Comparison of ENCODE assay signal across 26 mouse cellular contexts in genomic region chr9:119972166-119972565, GRCm38 (mm10). TPM values are rescaled to one million over a fixed set of nuclear protein-coding genes. Genes with fewer than 3 reads are reported as not detected.
DNase-seq lines count a peak whose midpoint lies in the region; ATAC-seq and TF ChIP-seq lines count a peak whose summit lies in the region.
"Had no signal": no experiment of that assay in that cellular context is flagged by ENCODE, and none has a peak within 500 bp of the region (broad histone marks: within the 10 kb centered on the region; RNA-seq: fewer than 3 reads in every experiment).

No protein-coding gene starts in this region.

- DNase-seq in cerebellum, postnatal 10 days, result peak; percentile 54 to 63
- no peak for DNase-seq in cerebellum, postnatal 25 days
- DNase-seq in heart, postnatal 0 days (ENCODE audit: low spot score), result no peak
- DNase-seq in midbrain, embryonic 11.5 days (ENCODE audit: low spot score, missing footprints), result peak; percentile 2
- peak; percentile 27 for DNase-seq in brain, adult 2 months (ENCODE audit: low read depth, low spot score)
- DNase-seq: adrenal gland, adult 8-10 months; embryo, embryonic 11 days; forebrain, postnatal 0 days; heart, postnatal 4 days had no signal

- H3K4me2 ChIP-seq in heart, postnatal 0 days (ENCODE audit: low read depth, low read length), result no peak overlapping the region
- H3K4me2 ChIP-seq in heart, embryonic 11.5 days, result no peak overlapping the region
- H3K4me2 ChIP-seq in midbrain, embryonic 11.5 days, result no peak overlapping the region
- H3K4me2 ChIP-seq in midbrain, embryonic 16.5 days (ENCODE audit: low read length), result no peak overlapping the region
- H3K4me2 ChIP-seq in neural tube, embryonic 15.5 days, result no peak overlapping the region
- H3K4me2 ChIP-seq: embryonic facial prominence, embryonic 13.5 days; forebrain, embryonic 12.5 days; heart, embryonic 12.5 days; heart, embryonic 15.5 days; hindbrain, embryonic 14.5 days; intestine, embryonic 15.5 days had no signal

- TF ChIP-seq CTCF in heart, postnatal 0 days (IDR thresholded peaks at IDR 0.05; ENCODE audit: low read depth), result no peak

- 0 out of 2 replicates have a peak overlapping the region, but pooled peaks have one; percentile 15 for H3K27ac ChIP-seq in heart, postnatal 0 days (ENCODE audit: low read depth)
- H3K27ac ChIP-seq in heart, embryonic 11.5 days (ENCODE audit: low read depth, low read length), result no peak overlapping the region; the same call in 1 of the 2 replicates
- no peak overlapping the region for H3K27ac ChIP-seq in midbrain, embryonic 11.5 days (ENCODE audit: low read depth, low read length)
- H3K27ac ChIP-seq in midbrain, embryonic 16.5 days (ENCODE audit: low read length), result no peak overlapping the region
- H3K27ac ChIP-seq in neural tube, embryonic 15.5 days (replicated peaks), result no peak overlapping the region
- H3K27ac ChIP-seq: embryonic facial prominence, embryonic 10.5 days; embryonic facial prominence, embryonic 13.5 days; forebrain, embryonic 12.5 days; intestine, embryonic 15.5 days had no signal

- peaks cover 50% of the 10 kb centered on the region for H3K36me3 ChIP-seq in heart, postnatal 0 days (replicated peaks; ENCODE audit: control insufficient read depth, insufficient read depth, low read length)
- H3K36me3 ChIP-seq in heart, embryonic 11.5 days (ENCODE audit: control insufficient read depth, insufficient read depth, low read length), result peaks cover 25% of the 10 kb centered on the region
- peaks cover 3% of the 10 kb centered on the region; the same call in 1 of the 2 replicates for H3K36me3 ChIP-seq in midbrain, embryonic 11.5 days (ENCODE audit: control insufficient read depth, insufficient read depth, low read length)
- no peaks in the 10 kb centered on the region for H3K36me3 ChIP-seq in midbrain, embryonic 16.5 days (ENCODE audit: control insufficient read depth, insufficient read depth, low read length)
- H3K36me3 ChIP-seq in neural tube, embryonic 15.5 days, result no peaks in the 10 kb centered on the region

- H3K9ac ChIP-seq in heart, postnatal 0 days (replicated peaks; ENCODE audit: low read depth, low read length), result no peak overlapping the region
- H3K9ac ChIP-seq in heart, embryonic 11.5 days (ENCODE audit: low read depth, low read length), result no peak overlapping the region
- no peak overlapping the region for H3K9ac ChIP-seq in midbrain, embryonic 11.5 days (ENCODE audit: low read length)
- H3K9ac ChIP-seq in midbrain, embryonic 16.5 days (ENCODE audit: low read depth, low read length), result no peak overlapping the region
- H3K9ac ChIP-seq in neural tube, embryonic 15.5 days (replicated peaks), result no peak overlapping the region
- H3K9ac ChIP-seq: embryonic facial prominence, embryonic 13.5 days; forebrain, embryonic 12.5 days; forebrain, postnatal 0 days; heart, embryonic 12.5 days; heart, embryonic 15.5 days; hindbrain, embryonic 14.5 days; intestine, embryonic 15.5 days had no signal

- H3K9me3 ChIP-seq in heart, postnatal 0 days (replicated peaks; ENCODE audit: control insufficient read depth, low read length), result no peaks in the 10 kb centered on the region
- no peaks in the 10 kb centered on the region for H3K9me3 ChIP-seq in heart, embryonic 11.5 days (replicated peaks; ENCODE audit: control insufficient read depth, low read length)
- H3K9me3 ChIP-seq in midbrain, embryonic 11.5 days (ENCODE audit: control insufficient read depth, low read length), result no peaks in the 10 kb centered on the region
- H3K9me3 ChIP-seq in midbrain, embryonic 16.5 days (replicated peaks; ENCODE audit: control insufficient read depth, low read length, poor library complexity, severe bottlenecking), result no peaks in the 10 kb centered on the region
- no peaks in the 10 kb centered on the region for H3K9me3 ChIP-seq in neural tube, embryonic 15.5 days (replicated peaks)
- H3K9me3 ChIP-seq: embryonic facial prominence, embryonic 10.5 days; embryonic facial prominence, embryonic 13.5 days; forebrain, embryonic 12.5 days; heart, embryonic 12.5 days; heart, embryonic 15.5 days; intestine, embryonic 15.5 days had no signal

- 90% methylated on average over 10 of the region's 10 CpGs for WGBS in heart, postnatal 0 days
- WGBS in heart, embryonic 11.5 days (ENCODE audit: insufficient replicate concordance), result 87% methylated on average over 10 of the region's 10 CpGs
- WGBS in midbrain, embryonic 11.5 days, result 94% methylated on average over 10 of the region's 10 CpGs
- 91% methylated on average over 10 of the region's 10 CpGs for WGBS in midbrain, embryonic 16.5 days
- 92% methylated on average over 10 of the region's 10 CpGs for WGBS in neural tube, embryonic 15.5 days

- H3K4me1 ChIP-seq in heart, postnatal 0 days (ENCODE audit: control insufficient read depth, insufficient read depth), result peaks cover 26% of the 10 kb centered on the region
- peaks cover 20% of the 10 kb centered on the region for H3K4me1 ChIP-seq in heart, embryonic 11.5 days (ENCODE audit: control insufficient read depth, insufficient read depth, low read length)
- H3K4me1 ChIP-seq in midbrain, embryonic 11.5 days (ENCODE audit: control insufficient read depth, insufficient read depth, low read length), result no peaks in the 10 kb centered on the region
- peaks cover 9% of the 10 kb centered on the region for H3K4me1 ChIP-seq in midbrain, embryonic 16.5 days (ENCODE audit: control insufficient read depth, insufficient read depth, low read length)
- H3K4me1 ChIP-seq in neural tube, embryonic 15.5 days, result peaks cover 21% of the 10 kb centered on the region

- TF ChIP-seq EP300 in heart, postnatal 0 days (IDR thresholded peaks at IDR 0.05; ENCODE audit: low read depth), result no peak

- ATAC-seq in heart, postnatal 0 days (ENCODE audit: insufficient read depth, low read depth), result no peak
- ATAC-seq in heart, embryonic 11.5 days (replicated peaks; ENCODE audit: insufficient number of reproducible peaks, low FRiP score, low TSS enrichment), result no peak
- ATAC-seq in midbrain, embryonic 11.5 days (ENCODE audit: low FRiP score), result no peak
- ATAC-seq in midbrain, embryonic 16.5 days, result no peak
- no peak for ATAC-seq in neural tube, embryonic 15.5 days (ENCODE audit: low FRiP score)
- ATAC-seq: activated CD4-positive, CD25-positive, alpha-beta regulatory T cell, adult 4 months; CD4-positive, CD25-positive, alpha-beta regulatory T cell, adult 4 months; forebrain, postnatal 0 days; intestine, embryonic 15.5 days had no signal

- H3K27me3 ChIP-seq in heart, postnatal 0 days (ENCODE audit: control insufficient read depth, insufficient read depth, low read length), result no peaks in the 10 kb centered on the region
- H3K27me3 ChIP-seq in heart, embryonic 11.5 days (ENCODE audit: control insufficient read depth, insufficient read depth, low read length), result no peaks in the 10 kb centered on the region
- H3K27me3 ChIP-seq in midbrain, embryonic 11.5 days (ENCODE audit: control insufficient read depth, insufficient read depth, low read length), result no peaks in the 10 kb centered on the region
- H3K27me3 ChIP-seq in midbrain, embryonic 16.5 days (ENCODE audit: control insufficient read depth, insufficient read depth, low read depth, low read length), result no peaks in the 10 kb centered on the region
- no peaks in the 10 kb centered on the region for H3K27me3 ChIP-seq in neural tube, embryonic 15.5 days (replicated peaks)
- H3K27me3 ChIP-seq: embryonic facial prominence, embryonic 13.5 days; forebrain, embryonic 12.5 days; heart, embryonic 12.5 days; heart, embryonic 15.5 days; intestine, embryonic 15.5 days had no signal

- no peak overlapping the region for H3K4me3 ChIP-seq in heart, postnatal 0 days (ENCODE audit: low read depth, low read length)
- no peak overlapping the region for H3K4me3 ChIP-seq in heart, embryonic 11.5 days (ENCODE audit: low read depth, low read length)
- no peak overlapping the region for H3K4me3 ChIP-seq in midbrain, embryonic 11.5 days (ENCODE audit: low read depth, low read length)
- H3K4me3 ChIP-seq in midbrain, embryonic 16.5 days (ENCODE audit: low read depth, low read length), result no peak overlapping the region
- no peak overlapping the region for H3K4me3 ChIP-seq in neural tube, embryonic 15.5 days (replicated peaks)
- H3K4me3 ChIP-seq: embryonic facial prominence, embryonic 10.5 days; embryonic facial prominence, embryonic 13.5 days; erythroblast, embryonic 14.5 days; forebrain, embryonic 12.5 days; gastrocnemius, adult 2 months; heart, embryonic 12.5 days; heart, embryonic 15.5 days; intestine, embryonic 15.5 days had no signal

RNA-seq across cellular contexts. Expression of gene Csrnp1, which starts 12.3 kb away (rescaled TPM):
- 23.8 and 96.9 TPM in 2 replicates for total RNA-seq in heart, postnatal 0 days (2014; rRNA removed; ENCODE audit: low replicate concordance)
- 4.0 and 4.2 TPM in 2 replicates for polyA plus RNA-seq in heart, postnatal 0 days (2015; fragmentation: Nextera tagmentation; extraction: Ambion mirVana)
- 3.3 and 4.2 TPM in 2 replicates for polyA plus RNA-seq in heart, embryonic 11.5 days (2014; fragmentation: Nextera tagmentation; extraction: Ambion mirVana)
- 0.34 and 0.67 TPM in 2 replicates for polyA plus RNA-seq in midbrain, embryonic 11.5 days (2014; fragmentation: Nextera tagmentation; extraction: Ambion mirVana)
- polyA plus RNA-seq in midbrain, embryonic 16.5 days (2015; fragmentation: Nextera tagmentation; extraction: Ambion mirVana), result 0.75 and 1.0 TPM in 2 replicates
- 1.4 and 3.4 TPM in 2 replicates for polyA plus RNA-seq in neural tube, embryonic 15.5 days (2015; fragmentation: Nextera tagmentation; extraction: Ambion mirVana)

RNA-seq across cellular contexts. Expression of gene Ttc21a, which starts 34.8 kb away (rescaled TPM):
- total RNA-seq in heart, postnatal 0 days (2014; rRNA removed; ENCODE audit: low replicate concordance), result 0.27 TPM in 1 of 2 replicates, not detected in the other
- polyA plus RNA-seq in heart, postnatal 0 days (2015; fragmentation: Nextera tagmentation; extraction: Ambion mirVana), result 0.05 and 0.07 TPM in 2 replicates
- 0.23 and 0.37 TPM in 2 replicates for polyA plus RNA-seq in heart, embryonic 11.5 days (2014; fragmentation: Nextera tagmentation; extraction: Ambion mirVana)
- 0.10 and 0.20 TPM in 2 replicates for polyA plus RNA-seq in midbrain, embryonic 11.5 days (2014; fragmentation: Nextera tagmentation; extraction: Ambion mirVana)
- polyA plus RNA-seq in midbrain, embryonic 16.5 days (2015; fragmentation: Nextera tagmentation; extraction: Ambion mirVana), result 1.0 and 1.3 TPM in 2 replicates
- 0.74 and 0.80 TPM in 2 replicates for polyA plus RNA-seq in neural tube, embryonic 15.5 days (2015; fragmentation: Nextera tagmentation; extraction: Ambion mirVana)
- total RNA-seq: gastrocnemius, adult 2 months; gastrocnemius, postnatal 14 days had no signal
- polyA plus RNA-seq: activated CD4-positive, CD25-positive, alpha-beta regulatory T cell, adult 4 months; erythroblast, embryonic 14.5 days had no signal

RNA-seq across cellular contexts. Expression of gene Gorasp1, which starts 34.8 kb away (rescaled TPM):
- total RNA-seq in heart, postnatal 0 days (2014; rRNA removed; ENCODE audit: low replicate concordance), result 10.0 and 63.5 TPM in 2 replicates
- polyA plus RNA-seq in heart, postnatal 0 days (2015; fragmentation: Nextera tagmentation; extraction: Ambion mirVana), result 14.1 and 16.8 TPM in 2 replicates
- 18.0 and 20.3 TPM in 2 replicates for polyA plus RNA-seq in heart, embryonic 11.5 days (2014; fragmentation: Nextera tagmentation; extraction: Ambion mirVana)
- 16.4 and 18.4 TPM in 2 replicates for polyA plus RNA-seq in midbrain, embryonic 11.5 days (2014; fragmentation: Nextera tagmentation; extraction: Ambion mirVana)
- 27.3 and 29.2 TPM in 2 replicates for polyA plus RNA-seq in midbrain, embryonic 16.5 days (2015; fragmentation: Nextera tagmentation; extraction: Ambion mirVana)
- 24.0 and 25.7 TPM in 2 replicates for polyA plus RNA-seq in neural tube, embryonic 15.5 days (2015; fragmentation: Nextera tagmentation; extraction: Ambion mirVana)

RNA-seq across cellular contexts. Expression of gene Xirp1, which starts 51.2 kb away (rescaled TPM):
- 140 and 178 TPM in 2 replicates for total RNA-seq in heart, postnatal 0 days (2014; rRNA removed; ENCODE audit: low replicate concordance)
- 38.4 and 45.1 TPM in 2 replicates for polyA plus RNA-seq in heart, postnatal 0 days (2015; fragmentation: Nextera tagmentation; extraction: Ambion mirVana)
- 38.2 and 64.5 TPM in 2 replicates for polyA plus RNA-seq in heart, embryonic 11.5 days (2014; fragmentation: Nextera tagmentation; extraction: Ambion mirVana)
- not detected in 2 replicates for polyA plus RNA-seq in midbrain, embryonic 11.5 days (2014; fragmentation: Nextera tagmentation; extraction: Ambion mirVana)
- not detected in 2 replicates for polyA plus RNA-seq in midbrain, embryonic 16.5 days (2015; fragmentation: Nextera tagmentation; extraction: Ambion mirVana)
- 0.09 and 0.14 TPM in 2 replicates for polyA plus RNA-seq in neural tube, embryonic 15.5 days (2015; fragmentation: Nextera tagmentation; extraction: Ambion mirVana)
- total RNA-seq: forebrain, postnatal 0 days had no signal
- polyA plus RNA-seq: activated CD4-positive, CD25-positive, alpha-beta regulatory T cell, adult 4 months; brain, embryonic 14.5 days; CD4-positive, CD25-positive, alpha-beta regulatory T cell, adult 4 months; erythroblast, embryonic 14.5 days; forebrain, postnatal 0 days; hindbrain, embryonic 11.5 days; hindbrain, embryonic 14.5 days had no signal

Comparison
In these comparisons a context has a peak if more than half of its experiments do, and no peak if none do; other contexts are left out.
1. DNase-seq: peak in cerebellum, postnatal 10 days (2 of 2), midbrain, embryonic 11.5 days (single experiment) and brain, adult 2 months (single experiment); none in cerebellum, postnatal 25 days (0 of 2) and heart, postnatal 0 days (single experiment).